Mouse (Mus musculus) layer of hippocampus, adult 18-20 months (tissue): ENCODE data around the gene Stim1. TPM values are rescaled to one million over a fixed set of nuclear protein-coding genes. Genes with fewer than 3 reads are reported as not detected.

ENCODE experiments used
- total RNA-seq, 2 experiments: library from RNA; stranded (reverse); gene quantifications; 2 replicates each; pipeline ENCODE4 v1.2.3; 2021

The Stim1 gene
- total RNA-seq, 2 experiments from 2014 or later: 66.7 to 71.6 TPM

Other genes starting within 250 kb of the Stim1 start
- gene Il18bp, start 249.1 kb upstream of the Stim1 start, total RNA-seq: 1 to 10 TPM; 5.6 to 6.1 TPM
- 10 to 100 TPM; 36.5 to 40.4 TPM for gene Rnf121, start 202.3 kb upstream of the Stim1 start, total RNA-seq
- gene Xndc1, start 202.3 kb upstream of the Stim1 start, total RNA-seq: 10 to 100 TPM; 22.4 to 27.0 TPM
- 1 to 10 TPM; 2.0 to 3.3 TPM for gene Xntrpc, start 202.1 kb upstream of the Stim1 start, total RNA-seq
- 1 to 10 TPM in 1 of 2 experiments, not detected in 1; 1.9 TPM for gene Trpc2, start 184.7 kb upstream of the Stim1 start, total RNA-seq
- gene Art1, start 166.1 kb upstream of the Stim1 start, total RNA-seq: not detected
- gene Art5, start 158.3 kb upstream of the Stim1 start, total RNA-seq: not detected
- not detected for gene Chrna10, start 151.0 kb upstream of the Stim1 start, total RNA-seq
- 10 to 100 TPM; 41.3 to 43.9 TPM for gene Nup98, start 57.6 kb upstream of the Stim1 start, total RNA-seq
- 10 to 100 TPM; 27.8 to 29.5 TPM for gene Pgap2, start 57.6 kb upstream of the Stim1 start, total RNA-seq
- gene Rhog, start 11.8 kb upstream of the Stim1 start, total RNA-seq: 10 to 100 TPM; 27.8 to 32.9 TPM
- gene Rrm1, start 173.9 kb downstream of the Stim1 start, total RNA-seq: 10 to 100 TPM in 1 of 2 experiments, 1 to 10 TPM in 1; 9.4 to 11.4 TPM
- gene Olfr543, start 213.9 kb downstream of the Stim1 start, total RNA-seq: not detected
- not detected for gene Olfr544, start 220.5 kb downstream of the Stim1 start, total RNA-seq
- gene Olfr545, start 231.8 kb downstream of the Stim1 start, total RNA-seq: not detected